Mouse (Mus musculus): ENCODE measurements around the gene Mgat5. TPM values are rescaled to one million over a fixed set of nuclear protein-coding genes. Genes with fewer than 3 reads are reported as not detected.

The Mgat5 gene
- polyA plus RNA-seq, 1 experiment, result under 0.01 TPM

DNA sequence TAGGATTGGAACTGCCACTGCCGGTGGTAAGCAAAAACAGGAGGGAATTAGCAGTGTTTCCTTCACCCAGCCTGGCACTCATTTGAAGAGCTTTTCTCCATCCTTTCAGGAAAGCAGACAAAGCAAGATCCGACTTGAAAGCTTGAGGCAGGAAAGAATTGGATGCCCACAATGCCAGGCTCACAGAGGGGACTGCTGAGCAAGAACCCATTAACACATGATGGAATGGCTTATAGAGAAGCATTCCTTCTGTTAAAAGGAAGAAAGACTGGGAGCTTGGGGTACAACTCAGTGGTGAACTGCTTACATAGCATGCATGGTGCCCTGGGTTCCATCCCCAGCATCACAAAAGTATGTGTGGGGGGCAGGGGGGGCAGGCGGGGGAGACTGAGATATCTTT is 80.2 kb downstream of the Mgat5 start:
- Histone ChIP-seq H3K4me3 (replicated peaks) (no peak overlapping the region), H3K36me3 (ENCODE audit: control insufficient read depth) (no peaks in the 10 kb centered on the region), H3K4me1 (ENCODE audit: control insufficient read depth) (no peaks in the 10 kb centered on the region), H3K9me3 (ENCODE audit: control insufficient read depth, low read length) (no peaks in the 10 kb centered on the region), H3K27me3 (ENCODE audit: control insufficient read depth) (no peaks in the 10 kb centered on the region)
- TF ChIP-seq TAL1 (IDR thresholded peaks at IDR 0.05; ENCODE audit: low read length) (no peak), GATA1 (IDR thresholded peaks at IDR 0.05; ENCODE audit: low read length) (no peak)

DNA sequence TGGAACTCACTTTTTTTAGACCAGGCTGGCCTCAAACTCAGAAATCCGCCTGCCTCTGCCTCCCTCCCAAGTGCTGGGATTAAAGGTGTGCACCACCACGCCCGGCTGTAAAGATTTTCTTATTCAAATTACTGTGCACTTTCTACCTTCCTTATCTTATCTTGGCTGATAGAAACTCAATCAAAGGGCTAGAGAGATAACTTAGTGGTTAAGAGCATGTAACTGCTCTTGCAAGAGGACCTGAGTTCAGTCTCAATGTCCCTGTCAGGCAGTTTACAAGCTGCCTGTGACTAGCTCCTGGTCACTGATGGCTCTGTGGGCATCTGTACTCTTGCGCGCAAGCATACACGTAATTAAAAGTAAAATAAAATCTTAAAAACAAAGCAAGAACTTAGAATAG is 82.7 kb downstream of the Mgat5 start:
- no peaks in the 10 kb centered on the region for H3K36me3 ChIP-seq (ENCODE audit: control insufficient read depth)
- no peak for TF ChIP-seq TAL1 (IDR thresholded peaks at IDR 0.05; ENCODE audit: low read length)
- no peak for TF ChIP-seq GATA1 (IDR thresholded peaks at IDR 0.05; ENCODE audit: low read length)
- H3K9me3 ChIP-seq (ENCODE audit: control insufficient read depth, low read length), result no peaks in the 10 kb centered on the region
- no peaks in the 10 kb centered on the region for H3K4me1 ChIP-seq (ENCODE audit: control insufficient read depth)
- no peaks in the 10 kb centered on the region for H3K27me3 ChIP-seq (ENCODE audit: control insufficient read depth)
- H3K4me3 ChIP-seq (replicated peaks), result no peak overlapping the region

DNA sequence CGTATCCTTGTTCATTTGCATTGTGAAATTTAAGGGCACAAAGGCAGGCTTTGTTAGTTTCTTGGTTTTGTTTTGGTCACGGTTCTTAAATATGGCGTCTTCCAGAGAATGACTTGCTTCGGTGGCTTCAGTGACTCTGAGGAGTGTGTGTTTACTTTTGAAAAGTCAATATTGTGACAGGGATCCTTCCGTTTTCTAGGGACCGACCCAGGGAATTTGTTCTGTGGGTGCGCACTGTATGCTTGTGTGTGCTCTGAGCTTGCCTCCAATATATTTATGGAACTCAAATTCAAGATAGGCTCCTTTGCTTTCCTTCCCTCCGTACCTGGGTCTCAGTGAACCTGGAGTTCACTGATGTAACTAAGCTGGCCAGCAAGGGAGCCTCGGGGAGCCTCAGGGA is 86.1 kb downstream of the Mgat5 start:
- no peak for TF ChIP-seq TAL1 (IDR thresholded peaks at IDR 0.05; ENCODE audit: low read length)
- no peak for TF ChIP-seq GATA1 (IDR thresholded peaks at IDR 0.05; ENCODE audit: low read length)
- Histone ChIP-seq H3K4me3 (replicated peaks) (no peak overlapping the region), H3K36me3 (ENCODE audit: control insufficient read depth) (no peaks in the 10 kb centered on the region), H3K9me3 (ENCODE audit: control insufficient read depth, low read length) (no peaks in the 10 kb centered on the region), H3K27me3 (ENCODE audit: control insufficient read depth) (no peaks in the 10 kb centered on the region), H3K4me1 (ENCODE audit: control insufficient read depth) (no peaks in the 10 kb centered on the region)

DNA sequence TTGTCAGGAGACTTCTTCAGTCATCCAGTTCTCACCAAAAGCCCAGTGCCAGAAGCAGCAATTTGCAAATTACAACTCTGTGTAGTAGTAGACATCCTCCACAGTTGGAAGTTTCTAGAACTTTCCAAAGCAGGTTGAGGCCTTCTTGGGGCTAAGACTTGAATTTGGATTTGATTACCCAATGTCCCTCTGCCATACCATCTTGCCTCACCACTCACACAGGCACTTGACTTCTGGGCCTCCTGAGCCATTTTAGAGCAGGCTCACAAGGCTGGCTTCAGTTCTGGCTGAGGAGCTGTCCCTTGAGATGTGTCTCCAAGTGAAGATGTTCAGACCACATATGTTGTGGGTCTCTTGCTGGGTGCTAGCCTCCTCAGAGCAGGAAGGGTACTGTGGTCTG is 86.9 kb downstream of the Mgat5 start:
- Histone ChIP-seq H3K4me3 (replicated peaks) (no peak overlapping the region), H3K9me3 (ENCODE audit: control insufficient read depth, low read length) (no peaks in the 10 kb centered on the region), H3K27me3 (ENCODE audit: control insufficient read depth) (no peaks in the 10 kb centered on the region), H3K4me1 (ENCODE audit: control insufficient read depth) (no peaks in the 10 kb centered on the region), H3K36me3 (ENCODE audit: control insufficient read depth) (no peaks in the 10 kb centered on the region)
- no peak for TF ChIP-seq TAL1 (IDR thresholded peaks at IDR 0.05; ENCODE audit: low read length)
- no peak for TF ChIP-seq GATA1 (IDR thresholded peaks at IDR 0.05; ENCODE audit: low read length)

DNA sequence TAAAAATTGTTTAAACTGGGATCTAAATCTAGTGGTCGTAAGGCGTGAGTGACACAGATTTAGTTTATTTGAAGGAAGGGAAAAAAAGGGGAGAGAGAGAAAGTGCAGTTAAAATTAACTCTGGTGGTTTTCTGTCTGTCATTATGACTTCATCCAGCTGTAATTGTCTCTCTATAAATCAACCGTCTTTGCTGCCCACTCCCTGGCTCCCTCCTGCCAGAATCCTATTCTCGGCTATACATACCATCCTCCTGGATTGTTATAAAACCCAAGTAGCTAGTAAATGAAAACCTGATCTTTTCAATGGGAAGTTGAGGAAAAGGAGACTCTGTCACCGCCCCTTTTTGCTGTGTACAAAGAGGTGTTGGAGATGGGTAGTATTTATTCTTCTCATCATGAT is 88.5 kb downstream of the Mgat5 start:
- Histone ChIP-seq H3K9me3 (ENCODE audit: control insufficient read depth, low read length) (no peaks in the 10 kb centered on the region), H3K4me1 (ENCODE audit: control insufficient read depth) (no peaks in the 10 kb centered on the region), H3K36me3 (ENCODE audit: control insufficient read depth) (no peaks in the 10 kb centered on the region), H3K27me3 (ENCODE audit: control insufficient read depth) (no peaks in the 10 kb centered on the region), H3K4me3 (replicated peaks) (no peak overlapping the region)
- TF ChIP-seq GATA1 (IDR thresholded peaks at IDR 0.05; ENCODE audit: low read length) (no peak), TAL1 (IDR thresholded peaks at IDR 0.05; ENCODE audit: low read length) (no peak)

DNA sequence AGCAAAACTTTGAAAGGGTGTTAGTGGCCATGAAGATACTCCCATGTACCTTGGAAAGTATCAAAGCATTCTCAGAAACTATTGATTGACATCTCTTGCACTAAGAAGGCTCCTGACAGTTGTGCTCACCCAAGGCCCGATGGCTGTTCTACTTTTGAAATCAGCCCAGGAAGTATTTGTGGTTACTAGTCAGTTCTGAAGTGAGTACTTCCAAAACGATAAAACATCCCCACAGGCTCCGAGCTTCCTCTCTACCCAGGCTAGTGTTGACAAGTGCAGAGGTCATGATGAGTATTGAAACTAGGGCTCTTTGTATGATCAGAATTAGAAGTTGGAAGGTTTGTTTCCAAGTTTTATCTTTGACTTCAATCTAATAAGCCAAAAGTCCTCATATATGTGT is 92.0 kb downstream of the Mgat5 start:
- Histone ChIP-seq H3K36me3 (ENCODE audit: control insufficient read depth) (no peaks in the 10 kb centered on the region), H3K4me1 (ENCODE audit: control insufficient read depth) (no peaks in the 10 kb centered on the region; the same call in 1 of the 2 replicates), H3K9me3 (ENCODE audit: control insufficient read depth, low read length) (peaks cover 2% of the 10 kb centered on the region; the same call in 1 of the 2 replicates), H3K4me3 (replicated peaks) (no peak overlapping the region), H3K27me3 (ENCODE audit: control insufficient read depth) (no peaks in the 10 kb centered on the region)
- TF ChIP-seq GATA1 (IDR thresholded peaks at IDR 0.05; ENCODE audit: low read length) (no peak), TAL1 (IDR thresholded peaks at IDR 0.05; ENCODE audit: low read length) (no peak)

DNA sequence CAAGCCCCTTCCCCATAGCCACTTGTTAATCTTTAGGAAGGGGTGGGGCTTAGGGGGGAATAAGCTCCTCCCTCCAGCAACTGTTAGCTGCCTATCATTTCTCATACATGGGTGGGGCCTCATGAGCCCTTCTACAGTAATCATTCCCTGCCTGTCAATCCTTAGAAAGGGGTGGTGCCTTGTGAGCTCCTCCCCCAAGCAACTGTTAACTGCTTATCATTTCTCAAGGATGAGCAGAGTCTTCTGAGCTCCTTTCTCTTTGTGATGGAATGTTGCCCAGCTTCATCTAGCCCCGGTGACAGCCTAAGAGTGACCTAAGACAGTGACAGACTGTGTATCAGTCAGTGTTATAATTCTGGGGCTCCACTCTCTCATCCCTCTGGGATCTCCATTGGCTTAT is 95.0 kb downstream of the Mgat5 start:
- Histone ChIP-seq H3K27me3 (ENCODE audit: control insufficient read depth) (no peaks in the 10 kb centered on the region), H3K36me3 (ENCODE audit: control insufficient read depth) (no peaks in the 10 kb centered on the region), H3K9me3 (ENCODE audit: control insufficient read depth, low read length) (peaks cover 2% of the 10 kb centered on the region; the same call in 1 of the 2 replicates), H3K4me1 (ENCODE audit: control insufficient read depth) (no peaks in the 10 kb centered on the region; the same call in 1 of the 2 replicates), H3K4me3 (replicated peaks) (no peak overlapping the region)
- TF ChIP-seq GATA1 (IDR thresholded peaks at IDR 0.05; ENCODE audit: low read length) (no peak), TAL1 (IDR thresholded peaks at IDR 0.05; ENCODE audit: low read length) (no peak)

DNA sequence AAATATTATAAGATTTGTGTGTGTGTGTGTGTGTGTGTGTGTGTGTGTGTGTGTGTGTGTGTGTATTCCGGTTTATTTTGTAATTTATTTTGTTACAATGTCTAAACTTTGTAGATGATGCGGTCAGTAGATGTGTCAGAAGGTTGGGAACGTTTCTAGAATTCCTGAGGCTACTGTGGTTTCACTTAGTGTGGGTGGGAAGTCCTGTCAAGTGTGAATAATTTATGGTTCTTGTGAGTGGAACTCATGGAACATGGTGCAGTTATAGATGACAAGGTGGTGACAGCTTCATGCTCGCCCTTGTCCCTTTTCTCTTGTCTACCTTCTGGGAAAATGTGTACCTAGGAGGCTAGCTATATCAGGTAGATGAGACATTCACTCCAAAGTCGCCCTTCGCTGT is 96.2 kb downstream of the Mgat5 start:
- TF ChIP-seq GATA1 (IDR thresholded peaks at IDR 0.05; ENCODE audit: low read length) (no peak), TAL1 (IDR thresholded peaks at IDR 0.05; ENCODE audit: low read length) (no peak)
- Histone ChIP-seq H3K36me3 (ENCODE audit: control insufficient read depth) (no peaks in the 10 kb centered on the region), H3K27me3 (ENCODE audit: control insufficient read depth) (no peaks in the 10 kb centered on the region), H3K9me3 (ENCODE audit: control insufficient read depth, low read length) (peaks cover 2% of the 10 kb centered on the region; the same call in 1 of the 2 replicates), H3K4me3 (replicated peaks) (no peak overlapping the region), H3K4me1 (ENCODE audit: control insufficient read depth) (no peaks in the 10 kb centered on the region; the same call in 1 of the 2 replicates)

DNA sequence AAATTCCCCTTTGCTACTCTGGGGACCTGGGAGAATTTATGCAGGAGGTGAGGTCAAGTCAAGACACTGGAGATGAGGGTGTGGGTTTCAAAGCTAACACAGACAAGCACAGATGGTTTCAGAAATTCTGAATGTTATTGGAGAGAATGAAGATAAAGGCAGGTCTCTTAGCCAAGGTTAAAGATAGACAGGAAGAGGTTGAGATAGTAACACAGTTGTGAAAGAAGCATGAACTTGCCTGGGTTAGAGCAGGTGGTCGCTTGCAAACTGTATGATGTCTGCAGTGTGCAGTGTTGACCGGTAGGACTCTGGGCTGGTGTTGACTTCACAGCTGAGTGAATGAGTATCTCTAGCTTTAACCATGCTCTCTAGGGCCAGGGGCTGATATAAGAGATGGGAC is 97.8 kb downstream of the Mgat5 start:
- Histone ChIP-seq H3K27me3 (ENCODE audit: control insufficient read depth) (no peaks in the 10 kb centered on the region), H3K4me1 (ENCODE audit: control insufficient read depth) (no peaks in the 10 kb centered on the region; the same call in 1 of the 2 replicates), H3K4me3 (replicated peaks) (no peak overlapping the region), H3K36me3 (ENCODE audit: control insufficient read depth) (no peaks in the 10 kb centered on the region), H3K9me3 (ENCODE audit: control insufficient read depth, low read length) (peaks cover 2% of the 10 kb centered on the region; the same call in 1 of the 2 replicates)
- no peak for TF ChIP-seq TAL1 (IDR thresholded peaks at IDR 0.05; ENCODE audit: low read length)
- no peak for TF ChIP-seq GATA1 (IDR thresholded peaks at IDR 0.05; ENCODE audit: low read length)

DNA sequence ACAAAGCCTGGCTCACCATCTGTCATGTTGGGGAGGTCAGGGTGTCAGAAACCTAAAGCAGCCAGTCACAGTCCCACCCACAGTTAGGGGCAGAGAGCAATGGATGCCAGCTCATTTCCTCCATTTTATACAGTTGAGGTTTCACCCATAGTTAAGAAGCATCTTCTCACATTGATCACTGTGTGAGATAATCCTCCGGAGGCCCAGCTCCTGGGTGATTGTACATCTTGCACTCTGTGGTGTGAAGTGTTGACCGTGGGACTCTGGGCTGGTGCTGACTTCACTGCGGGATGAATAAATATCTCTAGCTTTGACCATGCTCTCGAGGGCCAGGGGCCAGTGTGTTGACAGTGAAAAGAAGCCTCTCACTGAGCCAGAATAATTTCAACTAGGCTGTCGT is 99.0 kb downstream of the Mgat5 start:
- Histone ChIP-seq H3K4me1 (ENCODE audit: control insufficient read depth) (no peaks in the 10 kb centered on the region; the same call in 1 of the 2 replicates), H3K9me3 (ENCODE audit: control insufficient read depth, low read length) (peaks cover 2% of the 10 kb centered on the region; the same call in 1 of the 2 replicates)
- TF ChIP-seq TAL1 (IDR thresholded peaks at IDR 0.05; ENCODE audit: low read length) (no peak), GATA1 (IDR thresholded peaks at IDR 0.05; ENCODE audit: low read length) (no peak)

More for the DNA sequence above, 99.0 kb downstream of the Mgat5 start:
- no peak overlapping the region for H3K4me3 ChIP-seq (replicated peaks)
- no peaks in the 10 kb centered on the region for H3K27me3 ChIP-seq (ENCODE audit: control insufficient read depth)
- no peaks in the 10 kb centered on the region for H3K36me3 ChIP-seq (ENCODE audit: control insufficient read depth)

Measured in erythroblast, embryonic 14.5 days (primary cell).